Mouse (Mus musculus) layer of hippocampus, adult 11-12 months (tissue): ENCODE results near the gene Nrxn3.

Experiments
- DNase-seq: peaks from one replicate; pipeline ENCODE4 v3.0.0; 2022; ENCODE audit warnings: low spot score

Gene Nrxn3

DNA sequence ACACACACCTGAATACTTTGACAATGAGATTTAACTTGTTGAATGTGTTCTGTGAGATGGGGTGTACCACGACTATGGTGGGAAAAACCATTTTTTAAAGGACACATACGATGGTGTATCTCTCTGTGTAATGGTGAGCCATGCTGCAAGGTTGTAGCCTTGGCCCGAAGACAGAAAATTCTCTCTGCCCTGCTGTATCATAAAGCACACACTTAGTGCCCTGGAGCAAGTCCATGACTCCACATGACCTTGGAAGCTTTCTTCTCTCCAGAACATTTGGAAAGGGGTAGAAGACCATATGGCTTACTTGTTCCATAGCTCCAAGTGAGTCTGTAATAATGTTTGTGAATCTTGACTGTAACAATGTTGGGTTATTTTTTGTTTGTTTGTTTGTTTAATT is 1609.8 kb downstream of the Nrxn3 start:
- DNase-seq = no peak

DNA sequence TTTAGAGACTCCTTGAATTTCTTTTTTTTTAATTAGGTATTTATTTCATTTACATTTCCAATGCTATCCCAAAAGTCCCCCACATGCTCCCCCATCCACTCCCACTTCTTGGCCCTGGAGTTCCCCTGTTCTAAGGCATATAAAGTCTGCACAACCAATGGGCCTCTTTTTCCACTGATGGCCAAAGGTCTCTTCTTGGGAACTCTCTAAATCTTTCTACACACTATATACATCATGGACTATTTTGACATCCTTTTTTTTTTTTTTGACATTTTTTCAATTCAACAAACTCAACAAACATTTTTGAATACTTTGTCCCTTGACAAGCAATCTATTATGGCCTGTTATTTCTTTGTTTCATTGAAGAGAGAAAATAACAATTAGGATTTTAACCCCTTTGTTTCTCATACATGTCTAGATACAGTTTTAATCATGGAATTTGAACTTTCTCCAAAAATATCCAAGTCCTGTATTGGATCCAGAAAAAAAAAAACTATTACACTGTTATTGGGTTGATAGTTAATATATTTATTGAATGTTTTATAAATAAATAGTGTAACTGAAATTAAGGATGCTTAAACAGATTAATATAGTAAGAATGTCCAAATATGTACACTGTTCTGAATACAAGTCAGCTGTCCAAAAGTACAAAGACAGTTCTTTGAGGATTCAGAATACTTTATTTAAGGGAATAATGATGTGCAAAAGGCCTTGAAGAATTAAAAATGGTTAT is 1615.0 kb downstream of the Nrxn3 start:
- no peak for DNase-seq

DNA sequence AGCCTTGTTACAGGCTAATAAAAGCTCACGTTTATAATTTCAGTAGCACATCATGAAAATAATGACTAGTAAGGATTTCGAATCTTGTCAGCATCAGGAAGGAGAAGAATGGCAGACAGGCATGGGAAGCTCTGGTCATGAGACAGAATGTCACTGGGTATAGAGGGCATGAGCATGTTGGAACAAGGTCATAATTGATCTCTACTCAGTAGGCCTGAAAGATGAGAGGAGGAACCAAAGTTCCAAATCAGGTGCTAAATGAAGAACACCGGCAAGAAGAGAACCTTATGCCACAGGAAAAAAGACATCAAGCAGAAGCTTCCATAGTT is 1615.5 kb downstream of the Nrxn3 start:
- DNase-seq = no peak
